ENCODE assay signal across 16 mouse cellular contexts in genomic region chr16:34512326-34512725, GRCm38 (mm10).
"Had no signal": no experiment of that assay in that cellular context is flagged by ENCODE, and none has a peak within 500 bp of the region (broad histone marks: within the 10 kb centered on the region; RNA-seq: fewer than 3 reads in every experiment).

No protein-coding gene starts in this region.

- H3K36me3 ChIP-seq: liver, embryonic 13.5 days; neural tube, embryonic 12.5 days; neural tube, embryonic 15.5 days; stomach, embryonic 15.5 days had no signal

- H3K9me3 ChIP-seq: liver, embryonic 13.5 days; neural tube, embryonic 12.5 days; neural tube, embryonic 15.5 days; stomach, embryonic 15.5 days had no signal

- H3K9ac ChIP-seq: liver, embryonic 13.5 days; neural tube, embryonic 12.5 days; neural tube, embryonic 15.5 days; stomach, embryonic 15.5 days had no signal

- DNase-seq: kidney, adult 9 months; kidney, postnatal 25 days; liver, embryonic 13.5 days; lung, adult 2 months; lung, postnatal 14 days; lung, postnatal 4 days; midbrain, embryonic 14.5 days; retina, postnatal 1 day; right cerebral cortex, postnatal 25 days; spleen, adult 18-20 months; thymus, postnatal 25 days had no signal

- H3K27me3 ChIP-seq: liver, embryonic 13.5 days; neural tube, embryonic 12.5 days; neural tube, embryonic 15.5 days; stomach, embryonic 15.5 days had no signal

- H3K4me2 ChIP-seq: liver, embryonic 13.5 days; midbrain, embryonic 11.5 days; neural tube, embryonic 12.5 days; neural tube, embryonic 15.5 days; stomach, embryonic 15.5 days had no signal

- H3K4me3 ChIP-seq: liver, embryonic 13.5 days; neural tube, embryonic 12.5 days; neural tube, embryonic 15.5 days; stomach, embryonic 15.5 days had no signal

- H3K27ac ChIP-seq: kidney, postnatal 0 days; liver, embryonic 13.5 days; neural tube, embryonic 12.5 days; neural tube, embryonic 15.5 days; stomach, embryonic 15.5 days had no signal
